Mouse (Mus musculus) cerebellum, postnatal 25 days (tissue): ENCODE measurements around the gene Uqcrq.

ENCODE experiments used
- DNase-seq, 2 experiments: peaks; one replicate each; pipeline ENCODE4 v3.0.0; 2021; ENCODE audit warnings: mixed read lengths in 2 of 2

Gene Uqcrq

GRCm38 (mm10) chr11:53403638-53404037 is 27.0 kb downstream of the Uqcrq start:
- no peak for DNase-seq

- DNase-seq = no peak
Measured at GRCm38 (mm10) chr11:53393856-53394255, 36.8 kb downstream of the Uqcrq start.

- no peak for DNase-seq
Measured at GRCm38 (mm10) chr11:53383758-53384428, 46.7 kb downstream of the Uqcrq start.

- no peak for DNase-seq
Measured at GRCm38 (mm10) chr11:53378918-53379317, 51.7 kb downstream of the Uqcrq start.
